13 mouse cellular contexts compared by ENCODE assay signal in genomic region chr17:13703611-13704320, GRCm38 (mm10). TPM values are rescaled to one million over a fixed set of nuclear protein-coding genes. Genes with fewer than 3 reads are reported as not detected.
DNase-seq lines count a peak whose midpoint lies in the region; ATAC-seq lines count a peak whose summit lies in the region.
"Had no signal": no experiment of that assay in that cellular context is flagged by ENCODE, and none has a peak within 500 bp of the region (broad histone marks: within the 10 kb centered on the region; RNA-seq: fewer than 3 reads in every experiment).

No protein-coding gene starts in this region.

- ATAC-seq in forebrain, embryonic 15.5 days (replicated peaks), result no peak
- peak; percentile 55; the same call in 1 of the 2 replicates for ATAC-seq in hindbrain, embryonic 16.5 days
- no peak for ATAC-seq in hindbrain, embryonic 13.5 days (ENCODE audit: low FRiP score)
- no peak for ATAC-seq in lung, embryonic 15.5 days (ENCODE audit: borderline replicate concordance, extremely low read depth, low FRiP score, low TSS enrichment)
- no peak for ATAC-seq in megakaryocyte-erythroid progenitor cell, adult 5-6 weeks (replicated peaks; ENCODE audit: low FRiP score, low TSS enrichment, poor library complexity, severe bottlenecking)
- ATAC-seq: liver, postnatal 0 days had no signal

- no peaks in the 10 kb centered on the region for H3K9me3 ChIP-seq in forebrain, embryonic 10.5 days
- no peaks in the 10 kb centered on the region for H3K9me3 ChIP-seq in forebrain, embryonic 15.5 days
- no peaks in the 10 kb centered on the region for H3K9me3 ChIP-seq in hindbrain, embryonic 16.5 days (ENCODE audit: control insufficient read depth, low read length)
- H3K9me3 ChIP-seq in hindbrain, embryonic 13.5 days, result no peaks in the 10 kb centered on the region
- no peaks in the 10 kb centered on the region for H3K9me3 ChIP-seq in lung, embryonic 15.5 days

- no peak overlapping the region for H3K9ac ChIP-seq in forebrain, embryonic 15.5 days (replicated peaks)
- no peak overlapping the region for H3K9ac ChIP-seq in hindbrain, embryonic 16.5 days (ENCODE audit: low read depth, low read length)
- H3K9ac ChIP-seq in hindbrain, embryonic 13.5 days, result no peak overlapping the region
- no peak overlapping the region for H3K9ac ChIP-seq in lung, embryonic 15.5 days
- H3K9ac ChIP-seq: liver, postnatal 0 days had no signal

- H3K27ac ChIP-seq in forebrain, embryonic 10.5 days, result 0 out of 2 replicates have a peak overlapping the region, but pooled peaks have one; percentile 16
- H3K27ac ChIP-seq in forebrain, embryonic 15.5 days (replicated peaks), result no peak overlapping the region
- 0 out of 2 replicates have a peak overlapping the region, but pooled peaks have one; percentile 3 for H3K27ac ChIP-seq in hindbrain, embryonic 16.5 days (ENCODE audit: low read depth, low read length)
- H3K27ac ChIP-seq in hindbrain, embryonic 13.5 days, result no peak overlapping the region; the same call in 1 of the 2 replicates
- peak overlapping the region; percentile 42 for H3K27ac ChIP-seq in lung, embryonic 15.5 days

- H3K27me3 ChIP-seq in forebrain, embryonic 10.5 days (ENCODE audit: poor library complexity, severe bottlenecking), result no peaks in the 10 kb centered on the region
- no peaks in the 10 kb centered on the region for H3K27me3 ChIP-seq in forebrain, embryonic 15.5 days
- no peaks in the 10 kb centered on the region for H3K27me3 ChIP-seq in hindbrain, embryonic 16.5 days (replicated peaks; ENCODE audit: control insufficient read depth, insufficient read depth, low read length)
- no peaks in the 10 kb centered on the region for H3K27me3 ChIP-seq in hindbrain, embryonic 13.5 days
- H3K27me3 ChIP-seq in lung, embryonic 15.5 days, result no peaks in the 10 kb centered on the region

- no peak overlapping the region for H3K4me3 ChIP-seq in forebrain, embryonic 10.5 days
- no peak overlapping the region for H3K4me3 ChIP-seq in forebrain, embryonic 15.5 days
- no peak overlapping the region for H3K4me3 ChIP-seq in hindbrain, embryonic 16.5 days (ENCODE audit: low read length)
- no peak overlapping the region for H3K4me3 ChIP-seq in hindbrain, embryonic 13.5 days
- H3K4me3 ChIP-seq in lung, embryonic 15.5 days, result no peak overlapping the region

- 53% methylated on average over 9 of the region's 9 CpGs for WGBS in forebrain, embryonic 10.5 days
- WGBS in forebrain, embryonic 15.5 days, result 64% methylated on average over 9 of the region's 9 CpGs
- 49% methylated on average over 9 of the region's 9 CpGs for WGBS in hindbrain, embryonic 16.5 days
- 45% methylated on average over 9 of the region's 9 CpGs for WGBS in hindbrain, embryonic 13.5 days
- WGBS in lung, embryonic 15.5 days, result 20% methylated on average over 9 of the region's 9 CpGs

- H3K36me3 ChIP-seq in forebrain, embryonic 10.5 days (replicated peaks), result no peaks in the 10 kb centered on the region
- H3K36me3 ChIP-seq in forebrain, embryonic 15.5 days, result no peaks in the 10 kb centered on the region
- H3K36me3 ChIP-seq in hindbrain, embryonic 16.5 days (ENCODE audit: control insufficient read depth, insufficient read depth, low read length), result no peaks in the 10 kb centered on the region
- H3K36me3 ChIP-seq in hindbrain, embryonic 13.5 days, result no peaks in the 10 kb centered on the region
- no peaks in the 10 kb centered on the region for H3K36me3 ChIP-seq in lung, embryonic 15.5 days

- no peak overlapping the region for H3K4me2 ChIP-seq in forebrain, embryonic 15.5 days (replicated peaks)
- no peak overlapping the region for H3K4me2 ChIP-seq in hindbrain, embryonic 16.5 days (ENCODE audit: low read length)
- no peak overlapping the region for H3K4me2 ChIP-seq in hindbrain, embryonic 13.5 days
- no peak overlapping the region for H3K4me2 ChIP-seq in lung, embryonic 15.5 days

- no peak for DNase-seq in forebrain, embryonic 10.5 days (ENCODE audit: extremely low spot score, low spot score)
- peak; percentile 84 to 91 for DNase-seq in cerebellum, adult 18-20 months
- DNase-seq in embryo, embryonic 9.5 days (ENCODE audit: extremely low spot score), result no peak
- DNase-seq: adrenal gland, postnatal 14 days; left cerebral cortex, postnatal 4 days; liver, postnatal 0 days had no signal

- peaks cover 43% of the 10 kb centered on the region for H3K4me1 ChIP-seq in forebrain, embryonic 10.5 days
- H3K4me1 ChIP-seq in forebrain, embryonic 15.5 days, result peaks cover 23% of the 10 kb centered on the region
- peaks cover 5% of the 10 kb centered on the region for H3K4me1 ChIP-seq in hindbrain, embryonic 16.5 days (ENCODE audit: control insufficient read depth, insufficient read depth, low read depth, low read length)
- peaks cover 28% of the 10 kb centered on the region for H3K4me1 ChIP-seq in hindbrain, embryonic 13.5 days (replicated peaks)
- peaks cover 44% of the 10 kb centered on the region for H3K4me1 ChIP-seq in lung, embryonic 15.5 days

RNA-seq across cellular contexts. Expression of gene Afdn, which starts 56.6 kb away (rescaled TPM):
- 80.9 and 82.9 TPM in 2 replicates for polyA plus RNA-seq in forebrain, embryonic 10.5 days (2016; fragmentation: Nextera tagmentation; extraction: Ambion mirVana)
- polyA plus RNA-seq in forebrain, embryonic 15.5 days (2015; fragmentation: Nextera tagmentation; extraction: Ambion mirVana), result 179 and 191 TPM in 2 replicates
- polyA plus RNA-seq in hindbrain, embryonic 16.5 days (2015; fragmentation: Nextera tagmentation; extraction: Ambion mirVana), result 78.5 and 92.3 TPM in 2 replicates
- polyA plus RNA-seq in hindbrain, embryonic 13.5 days (2015; fragmentation: Nextera tagmentation; extraction: Ambion mirVana), result 124 and 136 TPM in 2 replicates
- 111 and 114 TPM in 2 replicates for polyA plus RNA-seq in lung, embryonic 15.5 days (2015; fragmentation: Nextera tagmentation; extraction: Ambion mirVana)
- 0.59 and 3.3 TPM in 2 replicates for total RNA-seq in megakaryocyte-erythroid progenitor cell, adult 5-6 weeks (2014; fragmentation: Nextera tagmentation)
- total RNA-seq in megakaryocyte-erythroid progenitor cell, adult 5-6 weeks (2017), result 4.8 and 10.6 TPM in 2 replicates

RNA-seq across cellular contexts. Expression of gene Tcte2, which starts 57.9 kb away (rescaled TPM):
- polyA plus RNA-seq in forebrain, embryonic 10.5 days (2016; fragmentation: Nextera tagmentation; extraction: Ambion mirVana), result 4.9 and 6.6 TPM in 2 replicates
- 23.5 and 27.8 TPM in 2 replicates for polyA plus RNA-seq in forebrain, embryonic 15.5 days (2015; fragmentation: Nextera tagmentation; extraction: Ambion mirVana)
- 14.9 and 16.8 TPM in 2 replicates for polyA plus RNA-seq in hindbrain, embryonic 16.5 days (2015; fragmentation: Nextera tagmentation; extraction: Ambion mirVana)
- polyA plus RNA-seq in hindbrain, embryonic 13.5 days (2015; fragmentation: Nextera tagmentation; extraction: Ambion mirVana), result 19.3 and 20.8 TPM in 2 replicates
- 3.1 and 5.1 TPM in 2 replicates for polyA plus RNA-seq in lung, embryonic 15.5 days (2015; fragmentation: Nextera tagmentation; extraction: Ambion mirVana)
- total RNA-seq in megakaryocyte-erythroid progenitor cell, adult 5-6 weeks (2014; fragmentation: Nextera tagmentation), result not detected in 2 replicates
- total RNA-seq in megakaryocyte-erythroid progenitor cell, adult 5-6 weeks (2017), result not detected in 2 replicates
- total RNA-seq: common myeloid progenitor, adult 5-6 weeks; monocyte, adult 5-6 weeks had no signal

Comparison
In these comparisons a context has a peak if more than half of its experiments do, and no peak if none do; other contexts are left out.
1. H3K27ac ChIP-seq: peak in forebrain, embryonic 10.5 days (single experiment), hindbrain, embryonic 16.5 days (single experiment) and lung, embryonic 15.5 days (single experiment); none in forebrain, embryonic 15.5 days (single experiment) and hindbrain, embryonic 13.5 days (single experiment).
2. DNase-seq: peak in cerebellum, adult 18-20 months (2 of 2); none in forebrain, embryonic 10.5 days (single experiment) and embryo, embryonic 9.5 days (single experiment).